Mouse (Mus musculus) mouse embryonic stem cell (cell line): ENCODE measurements around the gene Prkce.

Experiments used
- in situ Hi-C, 2 experiments: fragments of 300-500 bp; cut with MboI; formaldehyde crosslinking; loops; 1 replicate in 1 of 2; 3 replicates in 1 of 2; pipeline ENCODE4 v1.14.3; 2019 to 2020; ENCODE audit warnings: low sequenced_read_pairs in 2 of 2, low pct_unique_long_range_greater_than_20kb in 1 of 2, mixed read lengths in 1 of 2; ENCODE audit not compliant: unreplicated experiment in 1 of 2

Gene Prkce

DNA sequence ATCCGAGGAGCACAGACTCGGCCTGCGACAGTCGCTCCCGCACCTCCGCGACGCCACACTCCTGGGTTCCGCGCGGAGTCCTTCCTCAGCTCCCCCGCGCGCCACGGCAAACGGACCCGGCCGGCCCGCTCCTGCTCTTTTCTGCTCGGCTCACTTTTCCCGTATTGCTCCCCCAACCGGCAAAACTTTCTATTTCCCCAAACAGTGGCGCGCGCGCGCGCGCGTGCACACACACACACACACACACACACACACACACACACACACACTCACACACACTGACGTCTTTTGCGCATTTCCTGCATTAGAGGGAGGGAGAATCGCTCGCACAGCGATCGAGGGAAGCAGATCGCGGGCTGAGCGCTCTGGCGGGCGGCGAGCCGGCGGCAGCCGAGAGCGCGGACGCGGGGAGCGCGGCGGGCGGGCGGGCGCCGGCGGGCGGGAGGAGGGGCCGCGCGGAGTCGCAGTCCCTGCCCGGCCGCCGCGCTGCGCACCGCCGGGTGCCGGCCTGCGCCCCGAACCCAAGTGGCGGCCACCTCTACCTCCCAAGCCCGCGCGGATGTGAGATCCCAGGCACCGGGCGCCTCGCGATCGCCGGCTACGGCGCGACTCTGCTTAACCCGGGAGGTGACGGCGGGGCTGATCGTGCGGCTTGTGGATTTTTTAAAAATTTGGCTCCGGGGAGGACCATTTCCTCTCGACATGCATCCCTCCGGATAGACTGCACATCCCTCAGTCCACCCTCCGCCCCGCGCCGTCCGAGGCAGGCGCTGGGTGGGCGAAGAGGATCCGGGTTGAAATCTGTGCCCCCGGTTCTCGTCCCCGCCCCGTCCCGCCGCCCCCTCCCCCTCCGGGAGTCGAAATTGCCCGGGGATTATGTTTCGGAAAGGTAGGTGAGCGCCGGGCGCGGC lies at the start of gene Prkce:
Prkce (plus strand) TSS at position 466 of the 911 bp plus-strand sequence.
- in situ Hi-C loops, result loop anchor here (10.0 to 25.0 kb wide), 2 partner anchors 277 to 295 kb away; no protein-coding TSS in a partner anchor

DNA sequence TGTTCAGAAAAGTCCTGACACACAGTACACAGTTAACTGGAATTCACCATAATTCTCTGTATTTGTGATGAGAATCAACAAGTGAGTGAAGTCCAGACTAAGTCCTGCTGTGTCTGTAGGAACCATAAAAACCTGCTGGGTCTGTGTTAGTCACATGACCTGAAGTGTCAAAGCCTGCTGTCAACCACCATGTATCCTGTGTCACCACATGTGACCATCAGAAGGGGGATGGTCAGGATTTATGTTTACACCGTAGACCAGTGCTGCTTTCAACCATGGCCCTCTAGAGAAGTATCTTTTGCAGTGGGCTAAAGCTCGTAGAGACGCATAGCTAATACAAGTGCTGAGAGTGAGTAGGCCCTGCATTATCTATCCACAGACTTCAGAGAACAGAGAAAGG lies 44.4 kb upstream of the Prkce start:
- in situ Hi-C loops, result no loop called here

DNA sequence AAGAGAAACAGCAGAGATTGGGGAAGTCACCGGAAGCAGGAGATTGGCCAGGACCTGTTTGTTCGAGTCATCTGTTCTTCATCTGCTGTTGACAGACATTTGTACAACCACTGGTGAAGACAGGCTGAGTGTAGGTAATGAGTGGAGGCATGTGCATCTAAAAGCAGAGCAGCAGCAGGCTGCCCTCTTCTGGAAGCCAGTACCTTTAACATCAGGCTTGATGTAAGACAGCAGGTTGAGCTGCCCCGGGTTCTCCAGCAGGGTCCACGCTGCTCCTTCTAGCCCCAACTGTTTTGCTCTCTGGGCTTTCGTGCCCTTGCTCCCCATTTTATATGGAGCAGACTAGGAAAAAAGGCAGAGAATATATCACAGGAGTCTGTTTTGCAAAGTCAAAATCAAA lies 41.7 kb upstream of the Prkce start:
- in situ Hi-C loops, result no loop called here

DNA sequence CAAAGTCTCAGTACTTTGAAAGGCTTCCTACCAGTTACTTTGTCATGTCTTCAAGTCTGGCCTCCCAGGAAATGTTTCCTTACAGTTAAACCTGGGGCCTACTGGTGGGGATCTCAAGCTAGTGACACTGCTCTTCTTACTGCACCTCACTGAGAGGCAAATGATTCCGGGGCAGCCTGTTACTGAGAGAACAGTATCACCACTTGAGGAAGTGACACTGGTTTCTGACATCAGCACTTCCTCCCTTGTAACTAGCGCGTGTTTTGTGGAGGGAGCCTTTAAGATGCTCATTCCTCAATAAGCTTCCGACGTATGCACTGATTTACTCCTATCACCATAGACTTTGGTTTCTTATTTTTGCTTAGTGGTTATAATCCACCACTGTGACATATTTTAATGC lies 39.4 kb upstream of the Prkce start:
- in situ Hi-C loops, result no loop called here

GRCm38 (mm10) chr17:86132534-86132933 lies 35.1 kb upstream of the Prkce start:
- in situ Hi-C loops, result no loop called here

GRCm38 (mm10) chr17:86134461-86134860 lies 33.1 kb upstream of the Prkce start:
- in situ Hi-C loops, result no loop called here

- in situ Hi-C loops, result no loop called here
These were observed 31.8 kb upstream of the Prkce start for GRCm38 (mm10) chr17:86135835-86136234.

- in situ Hi-C loops, result no loop called here
These were observed 23.0 kb upstream of the Prkce start for GRCm38 (mm10) chr17:86144537-86145078.

GRCm38 (mm10) chr17:86145079-86145951 lies 22.3 kb upstream of the Prkce start, which contains the start of gene Srbd1:
Gene Srbd1, minus strand, starts transcription at chr17:86145175.
- in situ Hi-C loops, result no loop called here

- in situ Hi-C loops, result loop anchor here in 1 of 2 experiments (25.0 kb wide), 1 partner anchor 313 kb away; no protein-coding TSS in a partner anchor
These were observed 17.9 kb upstream of the Prkce start for GRCm38 (mm10) chr17:86149726-86150125.

DNA sequence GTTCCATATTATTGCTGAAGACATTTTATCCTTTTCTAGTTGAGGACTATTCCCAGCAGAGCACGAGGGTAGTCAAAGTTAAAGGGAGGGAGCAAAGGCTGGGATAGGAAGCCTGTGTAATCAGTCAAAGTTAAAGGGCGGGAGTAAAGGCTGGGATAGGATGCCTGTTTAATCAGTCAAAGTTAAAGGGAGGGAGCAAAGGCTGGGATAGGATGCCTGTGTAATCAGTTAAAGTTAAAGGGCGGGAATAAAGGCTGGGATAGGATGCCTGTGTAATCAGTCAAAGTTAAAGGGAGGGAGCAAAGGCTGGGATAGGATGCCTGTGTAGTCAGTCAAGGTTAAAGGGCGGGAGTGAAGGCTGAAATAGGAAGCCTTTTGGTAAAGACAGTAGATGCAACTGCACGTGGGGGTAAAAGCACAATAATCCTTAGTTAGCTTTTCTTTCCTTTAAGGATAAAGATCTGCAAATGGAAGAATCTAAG lies 16.7 kb upstream of the Prkce start:
- in situ Hi-C loops, result loop anchor here in 1 of 2 experiments (25.0 kb wide), 1 partner anchor 311 kb away; no protein-coding TSS in a partner anchor

- in situ Hi-C loops, result loop anchor here in 1 of 2 experiments (25.0 kb wide), 1 partner anchor 305 kb away; no protein-coding TSS in a partner anchor
These were observed 10.6 kb upstream of the Prkce start for GRCm38 (mm10) chr17:86156999-86157398.

DNA sequence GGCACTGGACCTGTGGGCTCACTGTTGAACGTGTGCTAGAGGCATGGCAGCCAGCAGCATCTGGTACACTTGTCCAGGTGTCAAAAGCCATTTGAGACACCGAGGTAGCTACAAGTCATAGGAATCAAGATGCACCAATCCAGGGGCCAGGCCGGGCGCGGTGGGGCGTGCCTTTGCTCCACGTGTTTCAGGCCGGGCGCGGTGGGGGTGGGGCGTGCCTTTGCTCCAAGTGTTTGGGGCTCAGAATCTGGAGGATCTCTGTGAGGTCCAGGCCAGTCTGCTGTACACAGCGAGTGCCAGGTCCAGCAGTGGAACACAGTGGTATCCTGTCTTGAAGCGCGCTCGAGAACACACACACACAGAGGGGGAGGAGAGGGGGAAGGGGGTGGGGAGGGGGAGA lies 4.9 kb upstream of the Prkce start:
- in situ Hi-C loops, result loop anchor here (10.0 to 25.0 kb wide), 2 partner anchors 282 to 300 kb away; no protein-coding TSS in a partner anchor

DNA sequence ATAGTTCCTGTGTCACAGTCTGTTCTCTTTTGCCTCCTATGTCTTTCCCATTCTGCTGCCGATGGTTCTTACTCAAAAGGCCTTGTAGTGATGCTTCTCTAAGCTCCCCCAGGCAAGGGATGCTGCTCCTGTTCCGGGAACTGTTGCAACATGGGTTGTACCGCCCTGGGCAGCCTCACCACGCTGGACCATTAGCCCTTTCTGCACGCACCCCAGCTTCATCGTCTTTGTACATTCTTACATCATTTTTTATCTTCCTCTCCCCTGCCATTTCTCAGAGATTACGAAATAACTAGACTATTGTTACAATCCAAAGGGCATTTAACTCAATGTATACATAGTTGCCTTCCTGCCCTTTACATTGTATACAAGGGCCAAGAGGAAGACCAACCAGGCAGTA lies 3.2 kb upstream of the Prkce start:
- in situ Hi-C loops, result loop anchor here (10.0 to 25.0 kb wide), 2 partner anchors 280 to 298 kb away; no protein-coding TSS in a partner anchor

GRCm38 (mm10) chr17:86166051-86166566 lies 1.5 kb upstream of the Prkce start:
- in situ Hi-C loops, result loop anchor here (10.0 to 25.0 kb wide), 2 partner anchors 279 to 296 kb away; no protein-coding TSS in a partner anchor

DNA sequence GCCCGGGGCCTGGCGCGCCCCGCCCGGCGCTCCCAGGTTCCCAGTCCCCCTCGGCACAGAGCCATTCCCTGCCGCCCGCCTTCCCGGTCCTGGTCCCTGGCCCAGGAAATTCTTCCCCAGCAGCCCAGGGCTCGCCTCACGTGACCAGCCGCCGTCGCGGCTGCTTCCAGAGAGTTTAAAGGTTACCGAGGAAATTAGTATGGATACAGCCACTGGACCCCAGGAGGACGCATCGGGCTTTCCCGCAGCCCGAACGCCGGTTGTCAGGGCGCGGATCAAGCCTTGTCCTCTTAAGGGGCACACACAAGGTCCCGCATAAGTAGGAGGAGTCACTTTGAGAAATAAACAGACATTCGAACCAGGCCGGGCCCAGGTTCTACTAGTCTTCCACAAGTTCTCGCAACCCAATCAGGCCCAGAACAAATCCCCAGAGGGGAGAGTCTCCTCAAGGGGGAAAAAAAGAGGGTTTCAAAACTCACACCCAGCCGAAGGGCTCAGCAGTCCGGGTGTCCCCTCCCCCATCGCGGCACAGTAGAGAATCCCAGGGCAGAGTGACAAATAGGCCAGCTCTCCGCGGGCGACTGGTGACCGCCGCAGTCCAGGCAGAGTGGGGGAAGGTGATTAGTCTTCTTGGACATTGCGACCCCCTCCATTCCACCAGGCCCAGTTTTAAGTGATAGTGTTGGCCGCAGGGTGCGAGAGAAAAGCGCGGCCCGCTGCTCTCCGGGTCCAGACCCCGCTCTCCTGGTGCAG lies 842 bp upstream of the Prkce start:
- in situ Hi-C loops, result loop anchor here (10.0 to 25.0 kb wide), 2 partner anchors 278 to 296 kb away; no protein-coding TSS in a partner anchor

DNA sequence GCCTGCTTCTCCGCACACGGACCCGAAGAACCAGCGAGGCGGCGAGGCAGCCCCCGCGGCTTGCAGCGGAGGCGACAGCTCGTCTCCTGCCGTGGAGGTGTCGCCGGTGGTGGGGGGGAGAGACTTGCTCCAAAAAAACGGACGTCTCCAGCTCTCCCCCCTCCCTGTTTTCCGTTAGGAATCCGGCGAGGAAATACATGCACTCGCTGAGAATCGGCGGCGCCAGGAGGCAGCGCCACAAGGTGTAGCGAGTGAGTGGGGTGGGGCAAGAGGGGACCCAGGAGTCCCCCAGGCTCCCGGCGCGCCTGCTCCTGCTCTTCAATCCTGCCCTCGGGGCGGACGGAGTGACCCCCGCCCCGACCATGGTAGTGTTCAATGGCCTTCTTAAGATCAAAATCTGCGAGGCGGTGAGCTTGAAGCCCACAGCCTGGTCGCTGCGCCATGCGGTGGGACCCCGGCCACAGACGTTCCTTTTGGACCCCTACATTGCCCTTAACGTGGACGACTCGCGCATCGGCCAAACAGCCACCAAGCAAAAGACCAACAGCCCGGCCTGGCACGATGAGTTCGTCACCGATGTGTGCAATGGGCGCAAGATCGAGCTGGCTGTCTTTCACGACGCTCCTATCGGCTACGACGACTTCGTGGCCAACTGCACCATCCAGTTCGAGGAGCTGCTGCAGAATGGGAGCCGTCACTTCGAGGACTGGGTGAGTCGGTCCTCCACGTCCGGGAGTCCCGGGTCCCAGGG lies 821 bp downstream of the Prkce start:
- in situ Hi-C loops, result loop anchor here (10.0 to 25.0 kb wide), 2 partner anchors 276 to 294 kb away; no protein-coding TSS in a partner anchor
